Mouse (Mus musculus) c-Kit-positive CD71-positive TER-119-positive erythroid progenitor cells, embryonic 14.5 days (primary cell): ENCODE data around the gene Stk32c.

Experiments used
- DNase-seq: peaks from one replicate; pipeline ENCODE4 v3.0.0-alpha.2; 2013; ENCODE audit warnings: low spot score

Gene Stk32c

DNA sequence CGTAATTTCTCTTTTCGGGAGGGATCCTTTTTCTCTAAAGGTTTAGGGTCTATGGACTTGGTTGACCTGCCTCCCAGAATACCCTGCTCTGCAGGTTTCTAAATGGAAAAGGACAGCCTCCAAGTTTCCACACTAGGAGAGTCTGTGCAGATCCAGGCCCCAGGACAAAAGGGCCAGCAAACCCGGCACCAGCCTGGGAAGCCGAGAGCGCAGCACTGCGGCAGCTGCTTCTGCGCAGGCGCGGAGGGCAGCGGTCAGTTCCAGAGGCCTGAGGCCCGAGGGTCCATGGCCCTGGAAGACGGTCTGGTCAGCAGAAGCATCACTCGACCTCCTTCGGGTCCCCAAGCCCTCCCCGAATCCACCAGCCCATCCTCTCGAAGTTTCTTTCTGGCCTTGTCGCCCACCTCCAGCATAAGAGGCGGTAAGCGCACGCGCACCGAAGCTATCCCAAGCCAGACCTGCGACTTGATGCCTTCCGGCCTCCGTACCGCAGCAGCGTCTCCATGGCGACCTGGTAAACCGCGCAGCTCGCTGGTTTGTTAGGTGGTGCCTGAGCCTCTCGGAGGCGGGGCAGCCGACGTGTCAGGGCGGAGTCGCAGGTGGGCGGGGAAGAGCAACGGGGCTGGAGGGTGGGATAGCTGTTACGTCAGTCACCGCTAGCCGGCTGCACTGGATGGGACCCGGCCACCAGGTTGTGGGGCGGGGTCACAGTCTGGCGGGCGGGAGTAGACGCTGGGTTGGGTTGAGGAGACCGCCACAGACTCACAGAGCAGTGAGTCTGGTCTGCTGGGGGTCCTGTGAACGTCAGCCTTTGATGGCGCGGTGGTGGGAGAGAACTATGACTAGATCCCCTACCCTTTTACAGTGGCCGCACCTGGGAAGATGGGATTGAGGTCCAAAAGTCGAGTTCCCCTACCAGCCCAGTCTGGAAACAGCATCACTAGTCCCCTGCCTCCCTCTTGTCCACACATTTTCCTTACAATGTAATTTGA lies at the start of gene Stk32c, which contains the start of gene Lrrc27:
Gene Stk32c (minus strand): TSS at position 554 of the 992 bp plus-strand sequence.
Gene Lrrc27 (plus strand): TSS at position 235 of the 992 bp plus-strand sequence.
- DNase-seq = peak; percentile 94

DNA sequence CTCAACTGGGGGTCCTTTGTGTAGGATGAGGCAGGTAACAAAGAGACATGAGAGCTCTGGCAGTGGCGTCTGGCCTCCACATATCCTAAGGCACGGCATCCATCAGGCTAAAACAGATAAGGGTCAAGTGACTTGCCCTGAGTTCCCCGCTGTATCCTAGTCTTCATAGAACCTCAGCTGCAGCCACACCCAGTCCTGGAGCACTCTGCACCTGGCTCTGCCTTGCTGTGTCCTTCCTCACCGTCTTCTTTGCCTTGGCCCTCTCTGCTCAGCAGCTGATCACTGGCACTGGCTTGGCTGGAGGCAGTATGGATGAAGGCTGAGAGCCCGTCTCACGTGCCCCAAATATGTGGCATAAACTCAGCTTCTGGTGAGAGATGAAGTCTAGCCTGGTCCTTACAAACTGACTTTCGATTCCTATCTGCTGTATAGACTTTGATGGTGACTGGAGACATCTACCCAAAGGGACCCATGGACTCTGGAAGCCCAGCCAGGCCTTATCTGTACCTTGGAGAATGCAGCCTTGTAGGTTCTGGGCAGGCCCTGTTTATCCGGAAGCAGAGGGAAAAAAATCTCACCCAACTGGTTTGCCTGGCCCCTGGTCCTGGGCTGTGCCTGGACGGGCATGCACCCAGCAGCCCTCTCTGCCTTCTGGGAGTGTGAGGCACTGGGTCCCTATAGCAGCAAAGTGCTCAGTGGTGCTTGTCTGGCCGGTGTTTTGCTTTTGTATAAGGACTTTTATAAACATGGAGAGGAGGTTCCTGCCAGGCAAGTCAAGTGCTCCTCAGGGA lies 44.8 kb upstream of the Stk32c start:
- no peak for DNase-seq

DNA sequence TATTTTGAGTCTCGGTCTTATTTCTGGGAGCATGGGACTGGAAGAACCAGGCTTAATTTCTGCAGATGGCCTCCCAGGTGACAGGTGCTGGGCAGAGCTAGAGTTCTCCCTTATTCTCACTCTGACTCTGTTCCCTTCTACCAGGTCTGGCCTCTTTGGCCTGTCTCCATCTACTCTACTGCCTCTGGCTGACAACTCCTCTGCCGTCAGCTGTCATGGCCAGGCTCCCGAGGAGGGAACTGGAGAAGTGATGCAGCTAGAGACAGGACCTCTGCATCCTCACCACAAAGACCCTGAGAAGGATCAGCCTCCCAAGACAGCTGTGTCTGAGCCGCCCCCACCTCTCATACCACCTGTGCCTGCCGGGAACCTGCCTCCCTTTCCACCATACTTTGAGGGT lies 41.5 kb upstream of the Stk32c start:
- no peak for DNase-seq

DNA sequence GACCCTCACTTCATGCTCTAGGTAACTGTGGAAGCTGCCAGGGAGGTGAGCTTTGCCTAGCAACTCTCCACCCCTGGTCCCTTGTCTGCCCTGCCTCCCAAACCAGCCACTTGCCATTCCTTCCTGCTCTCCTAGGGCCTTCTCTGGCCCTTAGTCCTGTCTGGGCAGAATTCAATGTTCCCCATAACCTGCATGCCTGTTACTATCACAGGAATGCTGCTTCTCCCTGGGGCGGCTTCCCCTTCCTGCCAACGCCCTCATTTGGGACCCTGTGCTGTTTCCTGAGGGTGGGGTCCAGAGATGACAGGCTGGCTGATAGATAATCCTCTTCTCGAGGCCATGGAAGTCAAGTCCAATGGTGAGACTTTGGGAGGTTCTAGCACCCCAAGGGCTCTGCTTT lies 40.4 kb upstream of the Stk32c start:
- DNase-seq = no peak

DNA sequence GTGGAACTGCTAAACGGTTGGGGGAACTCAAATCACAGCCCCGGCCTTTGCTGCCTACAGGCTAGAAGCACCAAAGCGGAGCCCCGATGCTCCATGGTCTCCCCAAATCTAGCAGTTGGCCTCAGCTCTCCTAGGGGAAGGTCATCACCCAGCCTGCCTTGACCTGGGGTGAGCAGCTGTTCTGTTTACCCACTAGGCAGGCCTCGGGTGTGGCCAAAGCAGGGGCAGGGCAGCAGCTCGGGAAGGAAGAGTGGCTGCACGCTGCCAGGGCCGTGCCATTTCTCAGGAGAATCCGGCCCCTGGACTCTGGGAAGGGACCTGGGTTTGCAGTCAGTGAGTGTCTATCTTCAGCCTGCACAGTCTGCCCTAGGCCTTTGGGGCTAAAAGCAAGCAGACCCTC lies 39.9 kb upstream of the Stk32c start:
- DNase-seq = no peak

DNA sequence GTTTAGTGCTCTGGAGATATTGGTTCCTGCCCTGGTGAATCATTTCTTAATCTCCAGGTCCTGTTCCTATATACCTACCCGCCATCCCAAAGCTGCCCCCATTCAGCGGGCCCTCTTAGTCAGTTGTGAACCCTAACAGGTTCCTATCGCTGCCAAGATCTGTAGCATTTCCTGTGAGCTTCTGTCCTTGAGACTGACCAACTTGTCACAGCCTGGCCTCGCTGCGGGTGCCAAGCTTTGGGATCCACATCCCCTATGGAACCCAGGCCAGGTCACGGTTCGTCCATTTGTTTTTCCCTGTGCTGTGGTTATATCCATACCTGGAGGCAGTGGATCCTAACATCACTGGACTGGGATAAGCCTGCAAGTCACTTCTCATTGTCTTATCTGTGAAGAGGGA lies 39.5 kb upstream of the Stk32c start:
- DNase-seq = no peak

DNA sequence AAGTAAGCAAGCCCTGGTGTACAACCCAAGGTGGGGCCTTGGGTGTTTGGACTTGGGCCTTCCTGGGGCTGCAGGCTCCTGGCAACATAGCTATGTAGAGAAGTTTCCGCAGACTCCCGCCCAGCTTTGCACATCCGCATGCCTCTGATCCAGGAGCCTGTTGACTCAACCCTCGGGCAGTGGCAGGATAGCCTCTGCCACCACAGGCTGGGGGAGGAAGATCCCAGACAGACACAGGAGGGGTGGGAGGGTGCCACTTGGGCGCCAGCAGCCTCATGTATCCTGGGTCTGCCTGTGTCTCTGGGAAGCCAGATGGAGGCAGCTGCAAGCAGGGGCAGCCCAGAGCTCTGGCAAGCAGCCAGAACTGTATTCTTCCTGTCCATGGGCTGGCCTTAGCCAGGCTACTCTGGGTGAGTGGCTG lies 38.8 kb upstream of the Stk32c start:
- DNase-seq = no peak

DNA sequence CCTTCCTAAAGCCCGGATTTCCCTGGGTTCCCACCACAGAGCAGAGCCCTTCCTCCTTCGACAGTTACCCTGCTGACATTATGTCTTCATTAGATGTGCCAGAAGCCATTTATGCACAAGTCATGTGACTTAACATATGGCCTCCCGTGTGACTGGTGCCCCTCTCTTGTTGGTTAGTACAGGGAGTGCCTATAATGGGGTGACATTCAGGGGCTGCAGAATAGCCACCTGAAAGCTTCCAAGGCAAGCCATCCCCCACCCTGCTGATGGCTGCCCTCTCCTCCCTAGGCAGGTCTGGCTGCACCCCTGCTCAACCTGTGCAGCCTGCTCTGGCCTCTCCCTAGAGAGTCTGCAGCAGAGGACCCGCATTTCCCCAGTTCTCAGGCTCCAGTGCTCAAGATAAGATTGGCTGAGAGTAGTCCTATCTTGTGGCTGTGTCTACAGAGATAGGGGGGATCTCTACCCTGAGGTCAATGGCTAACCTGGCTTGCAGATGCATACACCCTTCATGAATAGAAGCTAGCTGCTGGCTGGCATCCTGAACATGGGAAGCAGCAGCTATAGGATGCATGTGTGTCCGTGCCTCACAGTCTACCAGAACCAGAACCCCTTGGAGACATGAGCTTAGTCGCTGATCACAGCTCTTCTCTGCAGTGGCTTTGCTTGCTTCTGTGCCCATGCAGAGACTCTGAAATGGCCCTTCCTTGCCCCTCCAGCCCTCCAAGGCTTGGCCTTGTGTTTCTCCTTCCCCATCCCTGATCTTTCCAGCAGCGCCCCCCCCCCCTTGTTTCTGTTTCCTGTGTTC lies 36.5 kb upstream of the Stk32c start:
- DNase-seq = no peak

DNA sequence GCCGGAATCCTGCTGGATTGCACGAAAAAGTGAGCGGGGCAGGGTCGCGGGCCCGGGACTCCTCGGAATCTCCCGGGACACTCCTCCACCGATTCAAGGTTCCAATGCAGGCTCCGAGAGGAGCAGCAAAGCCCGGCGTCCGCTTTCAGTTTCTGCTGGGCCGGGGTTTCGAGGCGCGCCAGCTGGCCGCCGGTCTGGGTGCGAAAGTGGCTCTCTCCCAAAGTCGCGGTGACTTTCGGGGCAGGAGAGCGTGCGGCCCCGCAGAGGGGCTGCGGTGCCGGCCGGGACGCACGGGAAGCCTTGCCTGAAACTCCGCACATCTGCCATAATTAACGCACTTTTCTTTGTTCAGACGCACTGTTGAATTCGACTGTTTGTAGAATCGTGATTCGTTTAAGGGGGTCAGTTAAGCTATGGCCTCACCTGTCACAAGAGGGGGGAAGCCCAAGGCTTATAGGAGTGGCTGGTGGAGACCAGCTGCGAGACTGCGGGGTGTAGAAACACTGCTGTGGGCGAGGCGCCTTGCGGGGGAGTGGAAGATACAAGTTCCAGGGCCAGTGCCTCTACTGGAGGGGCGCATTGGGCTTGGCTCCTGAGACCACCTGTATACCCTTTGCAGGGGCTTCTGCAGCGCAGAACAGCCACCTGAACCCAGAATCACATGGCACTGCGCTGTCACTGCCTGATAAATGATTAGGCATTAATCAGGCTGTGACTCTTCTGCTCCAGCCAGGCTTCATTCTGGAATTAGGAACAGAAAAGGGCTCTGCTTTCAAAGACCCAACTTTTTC lies 35.7 kb upstream of the Stk32c start:
- DNase-seq = no peak

DNA sequence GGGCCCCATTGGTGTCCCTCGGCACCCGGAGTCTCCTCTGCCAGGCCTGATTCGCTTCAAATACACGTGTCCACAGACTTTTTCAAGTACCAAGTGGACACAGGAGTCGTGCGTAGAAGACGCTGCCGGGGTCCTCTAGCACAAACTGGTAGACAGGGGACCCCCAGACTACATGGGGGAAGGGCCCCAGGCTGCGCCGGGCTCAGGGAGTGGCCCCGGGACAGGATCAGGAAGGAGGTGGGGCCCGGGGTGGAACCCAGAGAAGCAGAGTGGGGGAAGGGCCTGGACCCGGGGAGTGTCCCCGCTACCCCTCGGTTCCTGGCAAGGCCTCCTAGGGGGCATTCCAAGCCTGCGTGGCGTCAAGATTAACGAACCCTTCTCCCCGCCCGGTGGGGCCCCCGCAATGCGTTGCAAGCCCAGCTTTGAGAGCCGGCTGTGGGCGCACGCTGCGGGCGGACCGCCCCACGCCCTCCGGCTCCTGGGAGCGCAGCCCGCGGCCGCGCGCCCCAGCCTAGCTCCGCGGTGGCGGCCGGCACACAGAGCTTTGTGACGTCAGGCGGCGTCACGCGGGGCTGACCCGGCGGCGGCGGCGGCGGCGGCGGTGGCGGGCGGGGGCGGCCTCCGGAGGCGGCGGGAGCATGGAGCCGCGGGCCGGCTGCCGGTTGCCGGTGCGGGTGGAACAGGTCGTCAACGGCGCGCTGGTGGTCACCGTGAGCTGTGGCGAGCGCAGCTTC lies 34.9 kb upstream of the Stk32c start, which contains the start of gene Pwwp2b:
Gene Pwwp2b (plus strand): TSS at position 602 of the 734 bp plus-strand sequence.
- no peak for DNase-seq

DNA sequence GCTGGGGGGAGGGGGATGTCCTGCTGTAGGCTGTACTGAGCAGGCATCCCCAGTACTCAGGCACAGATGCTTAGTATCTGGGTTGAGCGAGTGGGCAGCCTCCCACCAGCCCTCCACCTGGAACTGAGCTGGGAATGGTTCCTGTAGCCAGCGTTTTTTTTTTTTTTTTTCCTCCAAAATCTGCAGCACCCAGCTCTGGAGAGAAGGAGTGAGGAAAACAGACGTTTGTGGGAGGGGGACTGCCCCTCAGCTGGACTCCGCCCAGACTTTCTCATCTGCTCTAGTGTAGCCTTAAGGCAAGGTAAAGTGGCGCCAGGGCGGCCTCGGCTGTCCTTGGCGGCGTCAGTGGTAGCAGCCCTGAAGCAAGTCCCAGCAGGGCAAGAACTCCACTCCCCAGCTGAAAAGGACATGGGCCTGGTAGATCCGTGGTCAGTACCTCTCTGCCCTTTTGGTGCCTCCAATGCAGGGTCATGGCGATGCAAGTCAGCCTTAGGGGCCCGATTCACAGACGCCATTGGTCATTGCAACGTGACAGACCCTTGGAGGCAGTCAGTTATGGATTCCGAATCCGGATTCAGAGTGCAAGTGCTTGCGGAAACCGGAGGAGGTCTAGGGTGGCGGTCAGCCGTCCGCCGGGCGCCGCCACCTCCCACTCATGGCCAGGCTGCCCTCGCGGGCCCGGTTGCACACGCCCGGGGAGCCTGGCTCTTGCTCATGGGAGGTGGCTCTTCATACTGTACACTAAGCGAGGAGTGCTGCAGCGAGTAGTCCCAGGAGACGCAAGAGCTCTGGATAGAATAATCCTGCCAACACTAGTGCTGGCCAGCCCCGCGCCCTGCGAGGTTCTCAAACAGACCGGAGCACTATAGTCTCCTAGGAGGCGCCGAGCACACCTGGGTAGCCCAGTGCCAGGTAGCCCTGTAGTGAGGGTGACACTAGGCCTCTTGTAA lies 34.1 kb upstream of the Stk32c start:
- no peak for DNase-seq

DNA sequence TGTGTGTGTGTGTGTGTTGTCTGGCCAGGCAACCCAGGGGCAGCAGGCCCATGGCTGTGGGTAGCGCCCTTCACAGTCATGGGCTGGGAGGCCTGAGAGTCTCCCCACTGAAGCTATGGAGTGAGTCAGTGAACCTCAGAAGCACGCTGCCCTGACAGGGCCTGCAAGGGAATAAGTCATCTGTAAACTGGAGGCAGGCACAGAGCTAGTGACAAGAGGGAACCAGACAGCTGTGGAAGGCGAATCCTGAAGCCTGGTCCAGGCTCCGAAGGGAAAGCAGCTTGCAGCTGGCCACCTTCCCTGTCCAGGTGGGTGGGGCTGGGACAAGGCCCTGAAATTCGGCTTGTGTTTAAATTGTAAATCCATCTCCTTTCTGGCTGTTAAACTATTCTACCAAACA lies 33.0 kb upstream of the Stk32c start:
- DNase-seq = no peak

DNA sequence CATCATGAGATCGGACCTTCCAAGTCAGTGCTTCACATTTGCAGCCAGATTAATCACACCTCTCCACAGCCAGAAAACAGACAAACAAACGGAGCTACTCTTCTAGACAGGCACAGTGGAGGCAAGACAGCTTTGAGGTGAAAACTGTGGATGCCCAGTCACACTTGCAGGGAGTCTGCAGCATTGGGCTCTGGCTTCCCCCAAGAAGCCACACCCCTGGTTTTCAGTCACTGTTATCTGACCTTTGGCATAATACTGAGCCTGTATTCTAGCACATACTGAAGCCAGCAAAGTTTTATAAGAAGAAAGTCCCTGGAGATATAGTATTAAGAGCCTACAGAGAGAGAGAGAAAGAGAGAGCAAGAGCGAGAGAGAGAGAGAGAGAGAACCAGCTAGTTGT lies 26.3 kb upstream of the Stk32c start:
- no peak for DNase-seq

DNA sequence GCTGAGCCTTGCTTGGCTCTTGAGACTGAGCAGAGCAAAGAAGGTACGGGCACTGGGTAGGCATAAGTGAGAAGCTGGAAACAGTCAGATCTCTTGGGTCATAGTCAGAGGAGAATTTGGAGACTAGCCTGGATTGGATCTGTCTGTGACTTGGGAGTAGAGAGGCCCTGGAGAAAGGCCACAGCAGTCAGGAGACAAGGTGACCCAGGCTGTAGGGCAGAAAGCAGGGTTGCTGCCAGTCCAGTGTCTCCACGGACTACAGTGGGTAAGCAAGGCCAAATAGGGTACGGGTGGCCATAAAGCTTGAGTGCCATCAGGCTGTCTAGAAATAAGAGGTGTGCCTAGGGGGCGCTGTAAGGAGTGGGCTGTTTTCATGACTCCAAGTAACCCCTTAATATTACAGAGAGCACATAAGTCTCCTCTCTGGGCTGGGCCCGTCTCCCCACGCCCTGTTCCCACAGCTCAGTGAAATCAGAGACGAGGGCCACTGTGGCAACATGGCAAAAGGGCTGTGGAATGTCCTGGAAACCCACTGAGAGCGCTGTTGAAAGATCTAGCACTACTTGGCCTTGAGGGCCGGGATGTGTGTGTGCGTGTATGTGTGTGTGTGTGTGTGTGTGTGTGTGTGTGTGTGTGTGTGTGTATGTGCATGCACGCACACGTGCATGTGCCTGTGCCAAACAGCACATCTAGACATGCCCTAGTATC lies 22.7 kb upstream of the Stk32c start:
- DNase-seq = no peak

DNA sequence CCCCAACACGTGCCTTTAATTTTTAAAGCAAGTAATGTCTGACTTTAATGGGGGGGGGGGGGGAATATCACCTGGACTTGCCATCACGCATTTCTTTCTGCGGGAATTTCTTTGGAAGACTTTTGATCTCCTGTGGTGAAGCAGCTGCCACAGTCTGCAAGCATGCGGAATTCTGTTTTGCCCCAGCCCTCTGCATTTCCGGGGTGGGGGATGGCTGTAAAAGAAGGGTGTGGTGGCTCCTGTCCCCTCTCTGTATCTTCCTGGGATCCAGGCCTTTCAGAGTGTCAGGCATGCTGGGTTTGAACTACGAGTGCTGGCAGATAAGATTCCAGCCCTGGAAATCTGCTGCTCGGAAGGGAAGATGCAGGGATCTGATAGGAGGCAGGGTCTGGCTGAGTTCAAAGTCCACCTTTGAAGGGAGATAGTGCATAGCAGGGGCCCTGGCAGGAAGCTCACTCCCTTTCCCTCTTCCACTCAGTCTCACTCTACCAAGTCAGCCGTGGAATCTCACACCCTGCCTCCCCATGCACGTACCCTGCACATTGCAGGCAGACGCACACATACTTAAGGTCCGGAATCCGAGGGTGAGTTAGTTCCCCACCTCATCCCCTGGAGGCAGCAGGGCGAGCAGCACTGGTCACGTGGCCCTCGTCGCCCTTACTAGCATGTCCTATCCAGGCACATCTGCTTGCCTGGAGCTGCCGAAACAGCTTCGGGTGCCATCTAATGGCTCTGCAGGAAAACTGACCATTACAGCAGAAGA lies 21.5 kb upstream of the Stk32c start:
- DNase-seq = no peak

DNA sequence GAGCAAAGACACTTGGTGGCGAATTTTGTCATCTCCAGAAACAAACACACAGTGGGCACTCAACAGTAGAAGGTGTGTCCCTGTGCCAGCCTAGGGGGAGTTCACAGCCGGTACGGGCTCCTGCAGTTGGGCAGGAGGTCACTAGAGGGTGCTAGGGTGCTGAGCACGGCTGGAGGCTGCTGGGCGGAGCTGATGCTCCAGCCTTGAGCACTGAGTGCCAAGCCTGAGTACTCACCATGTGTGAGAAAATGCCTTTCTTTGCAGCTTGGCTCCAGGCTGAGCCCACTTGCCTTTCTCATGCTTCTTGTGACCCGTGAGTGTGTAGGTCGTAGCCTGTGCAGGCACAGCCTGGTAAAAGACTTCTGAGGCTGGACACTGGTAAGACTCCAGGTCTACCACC lies 20.6 kb upstream of the Stk32c start:
- DNase-seq = peak; percentile 56

DNA sequence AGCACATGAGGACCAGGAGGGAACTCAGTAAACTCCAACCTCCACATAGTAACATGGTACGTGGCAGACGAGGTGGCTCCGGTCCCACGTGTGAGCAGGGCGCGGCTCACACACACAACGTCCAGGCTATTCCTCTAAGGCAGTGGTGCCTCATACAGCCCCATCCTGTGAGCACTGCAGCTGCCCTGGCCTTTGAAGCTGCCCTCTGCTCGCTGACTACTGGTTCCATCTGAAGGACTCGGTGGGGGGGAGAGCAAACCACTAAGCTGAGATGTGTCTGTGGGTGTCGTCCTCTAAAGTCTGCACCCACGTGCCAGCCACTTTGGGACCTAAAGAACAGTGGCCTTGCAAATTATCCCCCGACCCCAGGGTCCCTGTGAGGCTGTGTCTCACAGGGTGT lies 17.1 kb upstream of the Stk32c start:
- DNase-seq = no peak

DNA sequence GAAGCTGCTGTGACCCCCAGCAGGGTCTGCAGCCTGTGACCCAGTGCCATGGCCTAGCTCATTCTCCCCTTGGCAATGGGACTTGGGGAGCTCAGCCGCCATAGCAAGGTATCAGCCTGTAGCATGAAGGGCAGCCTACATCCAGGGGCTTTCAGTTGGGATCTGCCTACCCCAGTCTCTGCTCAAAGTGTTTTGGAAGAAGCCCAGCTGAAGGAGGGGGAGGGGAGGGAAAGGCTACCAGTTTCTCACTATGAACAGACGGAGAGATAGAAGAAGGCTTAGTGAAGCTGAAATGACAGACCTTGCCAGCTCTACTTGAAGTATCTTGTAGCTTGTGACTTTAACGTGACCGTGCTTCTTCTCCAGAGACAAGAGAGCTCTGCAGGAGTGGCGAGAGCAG lies 16.7 kb upstream of the Stk32c start:
- no peak for DNase-seq
